Mouse (Mus musculus) neural tube, postnatal 0 days (tissue): ENCODE measurements around the gene Mgme1. TPM values are rescaled to one million over a fixed set of nuclear protein-coding genes. Genes with fewer than 3 reads are reported as not detected.

Experiments used
- polyA plus RNA-seq: library from polyadenylated mRNA; unstranded; fragments of >200 nt; fragmentation: Nextera tagmentation; extraction: Ambion mirVana; gene quantifications from 2 replicates; pipeline ENCODE4 v1.2.1, GENCODE M21; 2015

The Mgme1 gene
- 8.1 and 9.0 TPM in 2 replicates for polyA plus RNA-seq

GRCm38 (mm10) chr2:144270507-144271420 is at the start of gene Mgme1, which contains the start of gene Snx5:
Gene Mgme1, plus strand, starts transcription at chr2:144270663.
Gene Snx5, minus strand, starts transcription at chr2:144270906.

Other genes starting within 250 kb of the Mgme1 start
- gene Banf2, start 237.6 kb upstream of the Mgme1 start, polyA plus RNA-seq: not detected in 2 replicates
- 82.7 and 85.4 TPM in 2 replicates for gene Snx5, start 243 bp downstream of the Mgme1 start, polyA plus RNA-seq
- gene Ovol2, start 61.5 kb downstream of the Mgme1 start, polyA plus RNA-seq: 0.19 TPM in 1 of 2 replicates, not detected in the other
- 17.2 and 18.5 TPM in 2 replicates for gene Kat14, start 98.3 kb downstream of the Mgme1 start, polyA plus RNA-seq
- 0.98 and 2.3 TPM in 2 replicates for gene Pet117, start 98.3 kb downstream of the Mgme1 start, polyA plus RNA-seq